Mouse (Mus musculus): ENCODE measurements around the gene Cdc42ep1. TPM values are rescaled to one million over a fixed set of nuclear protein-coding genes. Genes with fewer than 3 reads are reported as not detected.
"Not testable (repeated sequence)": the region's sequence is repeated elsewhere in the genome, so short reads cannot be mapped to it uniquely, and the experiment has no call there.

Cdc42ep1 gene
- total RNA-seq, 2 experiments from 2014 or later: 12.4 to 13.2 TPM

DNA sequence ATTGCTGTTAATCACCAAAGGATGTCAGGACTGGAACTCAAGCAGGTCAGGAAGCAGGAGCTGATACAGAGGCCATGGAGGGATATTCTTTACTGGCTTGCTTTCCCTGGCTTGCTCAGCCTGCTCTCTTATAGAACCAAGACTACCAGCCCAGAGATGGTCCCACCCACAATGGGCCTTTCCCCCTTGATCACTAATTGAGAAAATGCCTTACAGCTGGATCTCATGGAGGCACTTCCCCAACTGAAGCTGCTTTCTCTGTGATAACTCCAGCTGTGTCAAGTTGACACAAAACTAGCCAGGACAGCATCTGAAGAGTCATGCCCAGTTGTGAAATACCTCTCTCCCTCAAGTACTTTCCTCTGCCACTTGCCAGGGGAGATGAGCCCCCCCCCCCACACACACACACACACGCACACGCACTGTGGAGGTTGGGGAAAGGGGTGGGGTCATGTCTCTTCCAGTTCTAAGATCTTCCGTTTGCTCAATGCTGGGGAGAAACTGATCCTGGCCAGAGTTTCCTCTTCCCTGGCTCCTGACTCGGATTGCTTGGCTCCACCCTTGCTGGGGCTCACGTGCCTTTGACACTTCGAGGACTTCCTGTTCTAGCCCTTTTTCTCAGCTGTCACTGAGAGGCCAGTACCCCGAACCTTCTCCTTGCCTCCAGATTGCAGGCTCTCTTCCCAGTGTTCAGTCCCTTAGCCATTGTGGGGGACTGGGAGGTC lies 36.5 kb downstream of the Cdc42ep1 start:
- not testable (repeated sequence) for DNase-seq

DNA sequence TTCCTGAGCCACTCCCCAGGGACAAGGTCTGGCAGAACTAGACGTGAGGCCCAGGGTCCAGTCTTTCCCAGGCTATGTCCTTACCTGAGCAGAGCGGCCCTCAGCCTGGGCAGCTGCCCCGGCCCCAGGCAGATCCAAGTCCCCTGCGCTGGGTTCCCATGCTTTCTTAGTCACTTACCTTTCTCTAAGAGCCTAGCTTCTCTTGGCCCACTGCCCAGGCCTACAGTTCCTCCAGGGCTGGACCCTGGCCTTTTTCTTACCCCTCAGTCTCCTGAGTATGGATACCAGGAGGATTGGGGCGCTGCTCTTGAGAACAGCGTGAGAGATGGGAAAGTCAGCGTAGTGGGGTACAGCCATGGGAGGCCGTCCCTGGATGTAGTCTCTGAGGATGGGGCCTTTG lies 38.0 kb downstream of the Cdc42ep1 start:
- DNase-seq: no peak

DNA sequence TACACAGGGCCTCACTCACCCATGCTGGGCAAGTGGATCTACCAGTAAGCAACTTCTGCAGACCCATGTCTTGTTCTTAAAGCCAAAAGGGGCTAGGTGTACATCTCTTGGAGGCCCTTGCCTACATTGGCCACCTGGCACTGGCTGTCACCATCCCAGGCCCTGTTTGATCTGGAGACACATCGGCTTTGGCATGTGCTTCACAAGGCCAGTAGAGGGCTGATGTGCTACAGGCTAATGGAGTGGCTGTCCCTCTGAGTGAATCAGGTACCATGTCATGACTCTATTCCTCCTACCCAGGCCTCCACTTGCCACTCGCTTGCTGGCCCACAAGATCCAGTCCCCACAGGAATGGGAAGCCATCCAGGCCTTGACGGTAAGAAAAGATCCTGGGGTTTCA lies 39.4 kb downstream of the Cdc42ep1 start:
- no peak for DNase-seq

DNA sequence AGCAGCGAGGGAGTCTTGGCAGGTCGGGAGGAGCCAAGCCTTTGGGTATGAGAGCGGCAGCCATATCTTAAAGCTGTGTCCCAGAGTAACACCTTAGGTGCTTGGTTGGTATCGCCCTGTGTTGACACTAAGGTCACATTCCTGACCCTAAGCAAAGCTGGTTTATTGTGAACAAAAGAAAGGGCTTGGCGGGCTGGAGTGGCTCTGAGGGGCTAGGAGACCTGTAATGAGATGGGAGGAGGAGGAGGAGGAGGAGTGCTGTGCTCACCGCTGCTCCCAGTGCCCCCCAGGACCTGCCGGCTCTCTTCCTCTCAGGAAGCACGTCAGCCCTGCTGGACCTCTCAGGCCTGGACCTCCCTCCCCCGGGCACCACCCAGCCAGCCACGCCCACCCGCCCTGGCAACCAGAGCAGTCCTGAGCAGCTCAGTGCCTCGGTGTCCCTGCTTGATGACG lies 47.0 kb downstream of the Cdc42ep1 start:
- no peak for DNase-seq

DNA sequence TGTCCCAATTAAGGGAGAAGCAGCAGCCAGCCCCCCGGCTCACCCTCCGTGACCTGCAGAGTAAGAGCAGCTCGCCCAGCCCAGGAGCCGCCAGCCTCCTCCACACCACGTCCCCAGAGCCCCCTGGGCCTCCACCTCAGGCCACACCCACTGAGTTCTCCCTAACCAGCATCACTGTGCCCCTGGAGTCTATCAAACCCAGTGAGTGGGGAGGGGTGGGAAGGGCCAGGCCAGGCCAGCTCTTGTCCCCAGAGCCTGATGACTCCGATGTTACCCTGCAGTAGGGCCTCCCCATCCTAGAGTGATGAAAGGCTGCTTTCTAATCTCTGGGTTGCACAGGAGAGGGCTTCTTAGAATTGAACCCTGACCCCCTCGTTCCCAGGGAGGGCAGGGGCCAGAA lies 50.0 kb downstream of the Cdc42ep1 start:
- DNase-seq: no peak

DNA sequence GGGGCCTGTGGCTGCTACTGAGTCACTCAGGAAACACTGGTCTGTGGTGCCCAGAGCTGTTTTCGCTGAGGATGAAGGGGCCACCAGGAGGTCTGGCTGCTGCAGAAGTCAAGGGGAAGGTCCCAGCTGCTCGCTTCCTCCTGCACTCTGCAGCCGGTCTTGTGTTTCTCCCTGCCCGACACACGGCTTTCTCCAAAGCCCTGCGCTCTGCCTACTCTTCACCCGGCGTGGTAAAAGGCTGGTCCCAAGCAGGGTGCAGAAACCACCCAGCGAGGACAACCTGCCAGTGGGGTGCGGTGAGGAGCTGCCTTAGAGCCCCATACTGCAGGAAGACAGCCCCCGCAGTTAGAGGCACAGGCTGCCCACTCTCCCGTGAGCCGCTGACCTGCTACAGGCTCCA lies 52.3 kb downstream of the Cdc42ep1 start:
- no peak for DNase-seq

DNA sequence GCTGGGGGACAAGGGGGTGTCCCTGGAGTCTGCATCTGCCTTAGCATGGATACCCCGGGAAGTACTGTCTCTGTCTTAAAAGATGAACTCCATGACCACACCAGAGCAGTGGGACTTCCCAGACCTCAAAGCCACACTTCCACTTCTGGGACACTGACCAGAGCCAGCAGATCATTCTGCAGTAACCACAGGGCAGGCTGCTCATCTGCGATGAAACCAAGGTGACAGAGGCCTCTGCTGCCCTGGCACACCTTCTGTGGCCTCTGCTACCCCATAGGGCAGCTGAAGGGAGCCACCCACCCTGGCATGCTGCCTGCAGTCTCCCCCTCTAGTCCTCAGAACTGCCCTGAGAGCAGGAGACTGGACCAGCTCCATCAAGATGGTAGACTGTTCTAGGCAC lies 53.3 kb downstream of the Cdc42ep1 start:
- DNase-seq: no peak

DNA sequence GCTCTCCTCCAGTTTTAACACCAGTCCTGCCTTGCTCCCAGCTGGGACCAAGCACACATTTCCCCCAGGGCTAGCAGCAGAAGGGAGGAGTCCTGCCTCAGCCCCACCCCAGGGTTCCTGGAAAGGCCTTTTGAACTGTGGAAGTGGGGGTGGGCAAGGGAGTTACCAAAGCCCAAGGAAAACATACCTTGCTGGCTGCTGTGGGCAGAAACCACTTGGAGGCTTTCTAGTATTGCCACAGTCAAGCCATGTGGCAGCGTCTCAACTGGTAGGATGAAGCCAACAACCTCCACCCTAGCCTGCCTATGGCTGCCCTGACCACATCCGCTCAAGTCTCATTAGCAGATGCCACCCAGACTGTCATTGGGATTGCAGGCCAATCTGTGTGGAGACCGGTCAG lies 53.7 kb downstream of the Cdc42ep1 start:
- DNase-seq: no peak

DNA sequence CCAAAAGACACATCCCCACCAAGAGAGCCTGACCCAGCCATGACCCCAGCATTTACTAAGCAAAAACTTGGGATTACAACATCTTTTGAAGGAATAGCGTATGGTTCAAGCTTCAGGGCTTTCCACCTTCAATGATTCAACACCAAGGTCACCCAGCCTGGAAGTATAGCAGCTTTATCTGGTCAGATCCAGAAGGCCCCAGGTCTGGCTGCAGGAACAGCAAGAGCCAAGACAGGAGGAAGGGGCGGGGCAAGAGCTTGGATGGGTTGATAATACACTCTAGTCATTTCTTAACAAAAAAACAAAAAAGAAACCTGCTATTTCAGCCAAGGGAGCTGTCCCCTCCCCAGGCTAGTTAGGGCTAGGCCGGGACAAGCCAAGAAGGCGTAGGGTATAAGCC lies 55.1 kb downstream of the Cdc42ep1 start:
- DNase-seq: no peak

DNA sequence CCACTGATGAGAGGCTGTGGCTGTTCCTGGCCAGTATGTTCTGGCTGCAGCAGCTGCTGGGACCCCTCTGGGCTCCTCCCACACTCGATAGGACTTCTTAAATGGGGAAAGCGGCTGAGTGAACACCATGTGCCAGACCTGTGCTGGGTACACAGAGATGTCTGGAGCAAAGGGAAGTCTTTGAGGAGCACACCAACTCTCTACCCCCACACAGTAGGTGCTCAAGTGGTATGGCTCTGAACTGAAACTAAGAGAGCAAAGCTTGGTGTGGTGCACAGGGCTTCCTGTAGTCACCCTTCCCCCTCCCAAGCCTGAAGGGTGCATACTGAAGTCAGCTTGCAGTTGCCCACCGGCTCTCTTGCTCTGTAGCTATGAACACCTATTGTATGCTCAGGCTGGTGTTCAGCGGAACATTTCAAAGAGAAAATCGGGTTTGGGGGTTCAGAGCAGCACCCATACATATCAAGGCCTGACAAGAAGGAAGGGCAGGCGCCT lies 56.1 kb downstream of the Cdc42ep1 start:
- no peak for DNase-seq

DNA sequence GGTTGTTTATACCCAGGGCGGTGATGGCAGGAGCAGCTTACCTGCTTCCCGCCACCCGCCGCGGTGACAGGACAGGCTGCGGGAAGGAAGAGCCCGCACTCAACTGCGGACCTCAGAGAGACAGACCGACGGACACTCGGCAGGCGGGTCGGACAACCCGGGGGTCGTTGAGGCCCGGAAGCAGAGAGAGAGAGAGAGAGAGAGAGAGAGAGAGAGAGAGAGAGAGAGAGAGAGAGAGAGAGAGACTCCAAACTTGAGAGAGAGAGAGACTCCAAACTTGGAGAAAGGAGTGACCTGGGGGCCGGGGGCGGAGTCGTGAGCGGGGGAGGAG lies 57.0 kb downstream of the Cdc42ep1 start, which contains the start of gene Gm49510:
Gm49510 (plus strand) TSS at position 259 of the 331 bp plus-strand sequence.
- DNase-seq: no peak

DNA sequence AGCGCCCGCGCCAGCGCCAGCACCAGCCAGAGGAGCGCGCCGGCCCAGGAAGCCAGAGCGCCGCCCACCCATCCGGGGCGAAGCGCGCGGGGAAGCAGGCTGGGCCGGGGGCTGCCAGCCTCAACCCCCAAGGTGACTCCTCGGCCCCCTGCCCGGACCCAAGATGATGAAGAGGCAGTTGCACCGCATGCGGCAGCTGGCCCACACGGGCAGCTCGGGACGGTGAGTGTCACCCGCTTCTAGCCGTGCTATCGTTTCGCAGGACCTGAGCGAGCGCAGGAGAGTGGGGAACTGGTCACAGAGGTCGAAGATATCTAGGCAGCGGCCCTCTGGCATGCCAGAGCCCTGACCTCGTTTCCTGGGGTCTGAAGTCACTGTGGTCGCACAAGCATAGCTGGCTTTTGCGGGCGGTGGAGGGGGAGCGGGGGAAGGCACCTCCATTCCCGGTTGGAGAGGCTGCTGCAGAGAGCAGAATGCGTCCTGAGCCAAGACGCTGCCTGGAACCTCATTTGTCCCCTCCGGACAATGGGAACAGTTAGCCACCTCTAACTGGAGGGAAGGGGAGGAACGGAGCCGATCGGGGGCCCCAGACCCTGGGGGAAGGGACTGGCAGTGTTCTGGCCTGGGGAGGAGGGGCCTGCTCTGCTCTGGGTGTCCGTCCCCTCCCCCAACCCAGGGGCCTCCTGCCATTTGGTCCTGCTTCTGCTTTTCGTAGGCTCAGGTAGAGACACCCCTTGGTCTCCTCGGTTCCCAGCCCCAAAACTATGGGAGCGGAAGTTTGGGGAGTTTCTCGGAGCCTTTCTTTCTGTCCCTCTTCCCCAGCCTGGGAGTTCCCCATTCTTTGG lies 57.5 kb downstream of the Cdc42ep1 start, which contains the start of gene Sh3bp1:
Sh3bp1 (plus strand) TSS at position 29 of the 845 bp plus-strand sequence.
- peak; percentile 51 to 53 for DNase-seq

Small RNAs within 50 kb of the gene (microRNA-seq; reads per million reads assigned to microRNA genes)
- 0.30 to 0.63 reads per million in 2 experiments for gene Mir6955

Other genes starting within 250 kb of the Cdc42ep1 start
- 10 to 100 TPM; 22.2 to 23.7 TPM for gene Cyth4, start 245.6 kb upstream of the Cdc42ep1 start, total RNA-seq (2021)
- gene Elfn2, start 123.9 kb upstream of the Cdc42ep1 start, total RNA-seq (2021): 100 to 1,000 TPM; 181 to 207 TPM
- gene Mfng, start 69.1 kb upstream of the Cdc42ep1 start, total RNA-seq (2021): 1 to 10 TPM; 5.4 to 6.2 TPM
- gene Card10, start 39.6 kb upstream of the Cdc42ep1 start, total RNA-seq (2021): 1 to 10 TPM; 5.1 to 5.8 TPM
- gene Lgals2, start 12.9 kb downstream of the Cdc42ep1 start, total RNA-seq (2021): not detected
- gene Gga1, start 34.6 kb downstream of the Cdc42ep1 start, total RNA-seq (2021): 10 to 100 TPM; 56.2 to 58.6 TPM
- gene Gm49510, start 57.0 kb downstream of the Cdc42ep1 start, total RNA-seq (2021): under 1 TPM in 1 of 2 experiments, not detected in 1; 0.33 TPM
- 10 to 100 TPM; 32.0 to 33.3 TPM for gene Sh3bp1, start 57.1 kb downstream of the Cdc42ep1 start, total RNA-seq (2021)
- gene Pdxp, start 71.3 kb downstream of the Cdc42ep1 start, total RNA-seq (2021): 100 to 1,000 TPM; 171 to 176 TPM
- gene Lgals1, start 84.1 kb downstream of the Cdc42ep1 start, total RNA-seq (2021): 10 to 100 TPM; 18.2 to 19.2 TPM
- 10 to 100 TPM; 36.7 to 39.5 TPM for gene Nol12, start 92.3 kb downstream of the Cdc42ep1 start, total RNA-seq (2021)
- gene Triobp, start 105.1 kb downstream of the Cdc42ep1 start, total RNA-seq (2021): 10 to 100 TPM in 1 of 2 experiments, 1 to 10 TPM in 1; 7.7 to 12.7 TPM
- 10 to 100 TPM; 88.9 to 89.5 TPM for gene H1f0, start 185.8 kb downstream of the Cdc42ep1 start, total RNA-seq (2021)
- gene Galr3, start 199.3 kb downstream of the Cdc42ep1 start, total RNA-seq (2021): not detected
- gene Ankrd54, start 220.3 kb downstream of the Cdc42ep1 start, total RNA-seq (2021): 10 to 100 TPM; 17.6 to 20.7 TPM
- 10 to 100 TPM; 69.4 to 74.8 TPM for gene Eif3l, start 232.6 kb downstream of the Cdc42ep1 start, total RNA-seq (2021)

Data from layer of hippocampus, postnatal 36 days (tissue).